Mouse (Mus musculus) lung, postnatal 4 days (tissue): Measurements from ENCODE around the gene Fam72a.

ENCODE experiments used
- DNase-seq, 2 experiments: peaks; one replicate each; pipeline ENCODE4 v3.0.0; 2021

Fam72a gene

DNA sequence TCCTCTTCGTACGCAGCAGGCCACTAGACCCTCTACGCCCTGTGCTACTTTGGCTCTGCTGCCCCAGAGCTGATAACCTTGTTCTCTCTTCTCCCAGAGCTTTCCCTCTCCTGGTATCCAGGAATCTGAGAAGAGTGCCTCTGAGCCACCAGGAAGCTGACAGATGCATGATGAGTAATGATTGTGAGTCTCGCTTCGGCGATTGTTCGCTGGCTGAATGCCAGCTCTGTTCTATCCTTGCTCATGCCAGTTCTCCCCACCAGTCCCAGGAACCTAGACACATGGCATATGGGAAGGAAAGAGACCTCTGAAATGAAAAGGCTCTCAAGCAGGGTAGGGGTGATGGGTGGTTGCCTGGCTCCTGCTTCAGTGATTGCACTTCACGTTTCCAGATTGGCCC, 59.1 kb downstream of the Fam72a start:
- no peak for DNase-seq
